Mouse (Mus musculus): ENCODE measurements around the gene Emp3.
A peak's percentile ranks its signal among the peaks of the same experiment; 100 is the strongest.
"Not testable (repeated sequence)": the region's sequence is repeated elsewhere in the genome, so short reads cannot be mapped to it uniquely, and the experiment has no call there.

The Emp3 gene

DNA sequence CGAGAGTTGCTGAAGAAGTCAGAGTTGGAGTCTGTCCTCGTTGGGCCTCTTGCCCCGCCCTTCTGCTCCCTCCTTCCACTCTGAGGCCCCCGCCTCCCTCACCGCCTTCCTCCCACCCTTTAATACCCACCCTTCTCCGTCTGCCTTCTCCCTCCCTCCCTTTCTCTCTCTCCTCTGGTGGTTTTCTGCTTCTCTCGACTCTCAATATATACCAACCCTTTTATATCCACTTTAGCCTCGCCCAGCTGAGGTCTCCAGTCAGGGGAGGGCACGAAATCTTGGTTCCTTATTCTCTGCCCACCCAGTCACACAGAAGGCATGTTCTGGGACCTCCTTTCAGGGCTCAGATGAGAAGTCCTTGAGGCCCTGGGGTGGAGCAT, at the start of gene Emp3:
Gene Emp3, minus strand, starts transcription at position 163 of the 380 bp plus-strand sequence.
- no peak for DNase-seq (ENCODE audit: low spot score)

DNA sequence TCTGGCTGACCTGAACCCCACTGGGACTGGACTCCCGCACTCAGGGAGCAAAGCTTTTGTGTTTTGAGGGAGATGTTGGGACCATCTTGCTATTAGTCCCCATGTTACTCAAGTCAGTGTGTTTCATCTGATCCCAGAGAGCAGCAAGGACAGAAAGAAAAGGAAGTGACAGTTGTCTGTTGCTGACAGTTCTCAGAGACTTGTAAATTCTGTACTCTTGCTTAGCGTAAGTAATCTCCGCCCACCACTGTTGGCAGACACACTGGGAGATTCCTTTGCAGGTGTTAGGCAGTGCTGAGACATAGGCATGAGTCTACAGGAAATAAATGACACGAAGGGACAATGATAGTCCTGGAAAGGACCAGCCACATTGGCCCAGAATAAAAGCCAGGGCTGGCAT, 35.4 kb upstream of the Emp3 start:
- DNase-seq (ENCODE audit: low spot score): no peak

DNA sequence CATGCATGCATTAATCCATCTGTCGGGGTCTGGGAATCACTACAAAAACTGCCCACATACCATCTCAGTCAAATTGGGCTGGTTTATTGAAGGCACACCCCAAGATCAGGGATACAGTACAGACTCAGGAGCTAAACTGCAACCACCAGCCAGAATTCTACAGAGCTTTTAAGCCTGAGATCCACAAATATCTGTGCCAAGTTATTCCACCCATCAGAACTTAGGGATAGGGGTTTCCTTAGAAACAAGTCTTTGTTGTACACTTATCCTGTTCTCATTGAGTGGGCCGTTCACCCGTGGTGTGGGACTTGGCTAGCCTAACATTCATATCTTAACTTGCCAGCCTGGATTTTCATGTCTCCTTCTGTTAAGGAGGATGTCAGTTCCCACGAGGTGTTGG, 27.9 kb upstream of the Emp3 start:
- no peak for DNase-seq (ENCODE audit: low spot score)

DNA sequence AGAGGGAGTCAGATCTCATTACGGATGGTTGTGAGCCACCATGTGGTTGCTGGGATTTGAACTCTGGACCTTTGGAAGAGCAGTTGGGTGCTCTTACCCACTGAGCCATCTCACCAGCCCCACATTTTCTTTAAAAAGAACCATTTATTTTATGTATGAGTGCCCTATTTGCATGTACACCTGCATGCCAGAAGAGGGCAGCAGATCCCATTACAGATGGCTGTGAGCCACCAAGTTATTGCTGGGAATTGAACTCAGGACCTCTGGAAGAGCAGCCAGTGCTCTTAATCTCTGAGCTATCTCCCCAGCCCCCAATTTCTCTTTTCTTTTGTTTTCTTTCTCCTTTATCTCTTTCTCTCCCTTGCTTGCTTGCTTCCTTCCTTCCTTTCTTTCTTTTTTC, 22.1 kb upstream of the Emp3 start:
- DNase-seq (ENCODE audit: low spot score): not testable (repeated sequence)

DNA sequence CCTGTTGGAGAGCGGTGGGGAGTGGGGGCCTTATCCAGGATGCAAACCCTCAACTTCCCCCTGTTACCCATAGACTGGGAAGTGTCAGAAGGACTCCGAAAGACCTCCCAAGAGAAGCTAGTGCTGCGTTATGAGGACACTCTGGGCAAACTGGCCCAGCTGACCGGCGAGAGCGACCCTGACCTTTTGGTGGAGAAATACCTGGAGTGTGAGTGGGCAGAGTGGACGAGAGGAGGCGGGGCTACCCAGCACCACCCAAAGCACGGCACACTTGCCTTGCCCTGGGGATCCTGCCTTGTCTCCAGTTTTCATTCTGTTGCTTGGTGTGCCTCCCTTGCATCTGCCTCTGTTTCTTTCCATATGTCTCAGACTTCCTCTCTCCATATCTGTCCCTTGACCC, 20.8 kb upstream of the Emp3 start:
- DNase-seq (ENCODE audit: low spot score): no peak

DNA sequence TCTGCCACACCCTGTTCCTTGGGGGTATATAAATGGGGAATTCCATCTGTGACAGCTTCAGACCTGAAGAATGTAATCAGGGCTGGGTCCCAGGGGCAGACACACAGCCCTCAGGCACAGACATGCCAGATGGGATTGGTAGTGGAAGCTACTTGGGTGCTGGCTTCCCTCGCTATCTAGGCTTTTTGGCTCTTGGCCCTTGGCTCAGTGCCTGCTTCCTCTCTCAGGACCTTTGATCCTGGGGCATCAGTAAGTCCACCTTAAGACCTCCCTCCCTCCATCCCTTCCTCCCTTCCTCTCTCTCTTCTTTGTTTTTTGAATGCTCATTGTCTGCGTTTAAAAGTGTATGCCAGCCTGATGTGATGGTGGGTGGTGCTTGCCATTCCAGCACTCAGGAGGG, 18.6 kb upstream of the Emp3 start:
- DNase-seq (ENCODE audit: low spot score): no peak

DNA sequence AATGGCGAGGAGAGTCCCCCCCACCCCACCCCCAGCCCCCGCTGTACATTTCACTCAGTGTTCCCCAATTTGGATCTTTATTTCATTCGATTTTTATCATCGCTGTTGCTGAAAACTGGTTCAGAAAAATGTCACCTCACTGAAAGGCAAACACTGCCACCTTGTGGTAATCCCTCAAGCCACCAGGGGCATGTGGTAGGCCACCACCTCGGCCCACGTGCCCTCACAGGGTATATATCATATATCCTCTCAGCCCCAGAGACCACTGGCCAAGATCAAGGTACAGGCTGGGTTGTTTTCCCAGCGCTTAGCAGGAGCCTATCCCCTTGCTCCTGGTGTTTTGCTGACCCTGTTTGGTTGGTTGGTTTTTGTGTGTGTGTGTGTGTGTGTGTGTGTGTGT, 13.9 kb upstream of the Emp3 start:
- DNase-seq (ENCODE audit: low spot score): no peak

DNA sequence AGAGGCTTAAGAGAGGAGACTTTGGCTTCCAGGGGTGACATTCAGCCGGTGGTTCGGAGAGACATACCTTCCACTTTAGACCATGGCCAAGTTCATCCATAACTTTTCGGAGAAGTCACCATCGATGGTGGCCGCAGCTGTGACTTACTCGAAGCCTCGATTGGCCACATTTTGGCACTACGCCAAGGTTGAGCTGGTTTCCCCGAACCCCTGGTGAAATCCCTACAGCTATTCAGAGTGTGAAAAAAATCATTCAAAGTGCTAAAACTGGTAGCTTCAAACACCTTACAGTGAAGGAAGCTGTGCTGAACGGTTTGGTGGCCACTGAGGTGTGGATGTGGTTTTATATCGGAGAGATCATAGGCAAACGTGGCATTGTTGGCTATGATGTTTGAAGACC, 12.6 kb upstream of the Emp3 start:
- not testable (repeated sequence) for DNase-seq (ENCODE audit: low spot score)

DNA sequence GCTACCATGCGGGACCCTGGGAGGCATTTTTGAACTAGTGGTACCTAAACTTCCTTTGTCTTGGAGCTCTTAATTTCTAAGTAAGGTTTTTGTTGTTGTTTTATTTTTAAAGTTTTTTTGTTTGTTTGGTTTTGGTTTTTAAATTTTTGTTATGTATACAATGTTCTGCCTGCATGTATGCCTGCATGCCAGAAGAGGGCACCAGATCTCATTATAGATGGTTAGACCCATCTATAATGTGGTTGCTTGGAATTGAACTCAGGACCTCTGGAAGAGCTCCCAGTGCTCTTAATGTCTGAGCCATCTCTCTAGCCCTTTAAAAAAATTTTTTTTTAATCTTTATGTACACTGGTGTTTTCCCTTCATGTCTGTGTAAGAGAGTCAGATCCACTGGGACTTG, 8.5 kb upstream of the Emp3 start:
- DNase-seq (ENCODE audit: low spot score): no peak

DNA sequence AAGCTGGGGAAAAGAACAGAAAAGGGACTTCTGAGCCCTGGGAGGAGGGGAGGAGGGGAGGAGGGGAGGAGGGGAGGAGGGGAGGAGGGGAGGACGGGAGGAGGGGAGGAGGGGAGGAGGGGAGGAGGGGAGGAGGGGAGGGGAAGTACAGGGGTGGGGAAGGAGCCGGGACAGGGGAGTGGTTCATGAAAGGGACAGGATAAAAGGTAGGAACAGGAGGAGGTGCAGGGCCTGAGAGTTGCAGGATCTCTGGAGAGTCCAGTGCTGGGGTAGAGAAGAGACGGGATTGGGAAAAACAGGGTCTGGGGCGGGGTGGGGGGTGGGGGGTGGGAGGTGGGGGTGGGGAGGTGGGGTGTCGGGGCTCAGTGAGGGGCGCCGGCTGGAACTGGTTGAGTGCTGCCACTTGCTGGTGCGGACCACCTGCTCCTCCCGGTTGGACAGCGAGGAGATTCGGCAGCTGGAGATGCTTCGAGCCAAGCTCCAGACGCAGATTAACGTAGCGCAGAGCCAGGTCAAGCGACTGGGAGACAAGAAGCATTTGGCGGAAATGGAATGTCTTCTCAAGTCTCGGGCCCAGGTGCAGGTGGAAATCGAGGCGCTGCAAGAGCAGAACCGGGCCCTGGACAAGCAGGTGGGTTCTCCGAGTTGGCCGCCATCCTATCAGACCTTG, 7.6 kb upstream of the Emp3 start:
- no peak for DNase-seq (ENCODE audit: low spot score)

DNA sequence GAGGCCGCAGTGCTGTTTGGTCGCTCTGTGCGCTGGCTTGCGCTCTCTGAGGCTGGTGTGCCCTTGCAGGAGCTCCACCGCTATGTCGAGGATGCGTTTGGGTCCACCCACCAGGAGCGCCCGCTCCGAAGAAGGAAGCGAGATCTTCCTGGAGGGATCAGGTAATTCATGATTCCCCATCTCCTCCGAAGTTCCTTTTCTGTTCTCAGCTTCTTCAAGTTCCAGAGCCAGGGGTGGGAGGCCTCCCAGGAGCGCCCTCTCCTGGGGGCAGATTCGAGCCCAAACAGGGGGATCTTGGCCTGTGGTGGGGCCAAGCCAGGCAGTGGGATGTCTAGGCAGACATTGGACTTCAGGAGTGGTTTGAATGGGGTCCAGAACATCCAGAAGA, 3.2 kb upstream of the Emp3 start:
- no peak for DNase-seq (ENCODE audit: low spot score)

DNA sequence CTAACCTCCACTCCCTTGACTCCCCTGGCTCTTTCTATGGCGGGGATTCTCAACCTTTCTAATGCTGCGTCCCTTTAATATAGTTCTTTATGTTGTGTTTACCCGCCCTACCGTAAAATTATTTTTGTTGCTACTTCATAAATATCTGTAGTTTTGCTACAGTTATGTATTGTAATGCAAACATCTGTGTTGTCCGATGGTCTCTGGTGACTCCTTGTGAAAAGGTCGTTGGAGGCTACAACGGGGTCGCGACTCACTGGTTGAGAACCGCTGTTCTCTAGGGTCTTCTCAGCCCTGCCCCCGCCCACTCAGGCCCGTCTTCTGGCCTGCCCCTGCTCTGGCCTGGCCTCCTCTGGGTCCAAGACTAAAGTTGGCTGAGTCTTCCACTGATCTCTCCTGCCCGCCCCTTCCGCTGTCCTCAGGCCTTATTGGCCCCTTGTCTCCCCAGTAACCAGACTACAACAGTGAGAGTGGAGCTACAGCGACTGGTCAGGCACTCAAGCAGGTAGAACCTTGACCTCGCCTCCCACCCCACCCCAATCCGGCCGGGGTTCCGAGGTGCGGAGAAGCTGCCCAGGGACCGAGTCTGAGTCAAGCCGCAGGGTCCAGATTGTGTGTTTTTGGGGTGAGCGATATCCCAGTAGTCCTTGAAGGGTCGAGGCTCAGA, 2.7 kb upstream of the Emp3 start, which contains the start of gene Ccdc114:
Gene Ccdc114, plus strand, starts transcription at position 311 of the 667 bp plus-strand sequence.
- DNase-seq (ENCODE audit: low spot score): no peak

DNA sequence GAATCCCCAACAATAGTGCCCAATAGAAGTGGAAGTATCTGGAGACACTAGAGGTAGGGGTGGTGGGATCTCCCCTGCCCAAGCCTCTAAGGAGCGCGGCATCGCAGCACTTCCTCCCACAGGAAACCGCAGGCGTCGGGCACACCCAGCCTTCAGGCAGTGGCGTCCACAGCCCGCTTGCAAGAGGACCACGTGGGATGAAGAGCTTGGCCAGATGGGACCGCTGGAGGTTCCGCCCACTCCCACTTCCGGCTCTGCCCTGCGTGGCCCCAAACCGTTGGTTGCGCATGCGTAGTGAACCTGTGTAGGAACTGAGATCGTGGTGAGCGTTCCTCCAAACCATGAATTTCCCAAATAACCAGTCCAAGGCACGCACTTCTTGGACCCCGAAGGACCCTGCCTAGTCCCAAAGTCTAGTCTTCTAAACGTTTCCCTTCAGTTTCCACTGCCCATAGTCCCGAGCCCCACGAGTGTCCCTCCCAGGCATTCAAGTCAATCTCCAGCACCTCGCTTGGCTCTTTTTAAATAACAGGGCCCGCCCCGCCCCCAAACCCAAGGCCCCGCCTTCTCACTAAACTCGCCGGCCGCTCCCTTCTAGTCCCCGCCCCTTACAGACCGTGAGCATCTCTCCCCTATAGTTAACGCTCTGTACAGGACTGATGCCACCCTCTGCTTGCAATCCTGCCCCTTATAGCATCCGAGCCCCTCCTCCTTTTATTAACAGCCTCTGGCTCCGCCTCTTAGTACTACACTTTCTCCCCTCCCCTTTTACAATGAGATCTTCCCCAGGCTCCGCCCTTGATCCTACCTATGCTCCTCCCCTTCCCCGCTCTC, 1.9 kb upstream of the Emp3 start:
- peak; percentile 83 for DNase-seq (ENCODE audit: low spot score)

DNA sequence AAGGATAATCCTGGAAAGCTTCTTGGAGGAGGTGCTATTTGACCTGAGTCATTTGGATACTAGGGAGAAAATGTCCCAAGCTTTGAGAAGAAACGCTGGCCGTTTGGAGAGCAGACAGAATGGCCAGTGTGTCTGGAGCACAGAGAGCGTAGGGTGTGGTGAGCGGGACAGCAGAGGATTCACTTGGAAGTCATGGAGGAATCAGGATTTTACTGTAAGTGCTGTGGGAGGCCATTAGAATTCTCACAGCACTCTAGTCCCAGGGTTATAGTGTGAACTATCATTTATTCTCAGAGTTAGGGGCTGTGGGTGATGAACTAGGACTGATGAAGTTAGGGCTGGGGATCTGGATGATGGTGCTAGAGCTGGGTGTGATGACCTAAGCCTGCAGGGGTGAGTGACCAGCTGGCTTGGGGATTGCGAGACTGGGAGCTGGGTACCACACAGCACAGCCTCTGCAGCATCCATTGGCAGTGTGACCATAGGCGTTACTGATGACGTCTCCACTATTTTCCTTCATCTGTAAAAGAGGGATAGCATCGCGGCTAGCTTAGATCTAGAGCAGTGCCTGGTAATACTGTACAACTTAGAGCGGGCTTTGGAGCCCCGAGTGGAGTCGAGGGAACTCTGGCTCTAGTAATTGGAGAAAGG, 871 bp upstream of the Emp3 start:
- no peak for DNase-seq (ENCODE audit: low spot score)

DNA sequence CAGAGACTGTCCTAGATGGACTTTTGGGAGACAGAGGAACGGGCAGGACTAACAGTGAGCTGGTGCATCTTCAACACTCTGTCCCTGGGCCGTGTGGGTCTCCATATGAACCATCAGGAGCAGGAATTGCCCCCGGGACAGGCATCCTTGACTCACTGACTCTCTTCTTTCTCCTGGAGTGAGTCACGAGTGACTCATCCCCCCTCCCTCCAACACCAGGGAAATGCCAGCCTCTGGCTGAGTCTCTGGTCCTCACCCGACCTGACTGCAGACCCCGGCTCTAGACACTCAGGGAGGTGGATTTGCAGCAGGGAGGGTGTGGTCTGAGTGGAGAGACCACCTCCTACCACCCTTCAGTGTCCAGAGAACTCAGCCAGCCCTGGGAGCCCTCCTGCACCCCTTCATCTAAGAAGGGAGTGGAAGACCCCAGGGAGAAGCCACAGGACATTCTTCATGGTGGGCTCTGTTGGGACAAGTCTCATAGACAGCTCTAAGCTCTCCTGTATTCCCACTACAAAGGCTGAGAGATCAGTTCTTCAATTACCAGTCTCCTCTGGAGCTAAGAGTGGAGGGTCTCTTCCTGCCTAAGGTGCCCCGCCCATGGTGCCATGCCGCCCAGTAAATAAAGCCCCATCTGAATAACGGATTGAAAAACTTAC, 492 bp downstream of the Emp3 start:
- no peak for DNase-seq (ENCODE audit: low spot score)

DNA sequence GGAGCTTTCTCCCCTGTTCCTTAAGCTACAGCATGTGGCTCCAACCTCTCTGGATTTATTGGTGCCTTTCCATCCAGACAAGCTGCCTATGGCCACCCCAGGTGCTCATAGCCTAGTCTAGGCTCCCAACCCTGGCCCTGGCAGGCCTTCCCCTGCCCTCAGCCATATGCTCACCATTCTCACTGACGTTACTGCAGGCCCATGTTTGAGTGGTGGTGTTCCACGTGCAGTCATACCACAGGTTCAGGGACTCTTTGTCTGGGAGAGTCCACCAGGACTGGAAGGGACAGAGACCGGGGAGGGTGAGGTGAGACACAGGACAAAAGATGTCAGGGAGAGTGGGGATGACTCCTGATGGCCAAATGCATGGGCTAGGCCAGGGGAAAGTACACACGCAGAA, 1.4 kb downstream of the Emp3 start:
- no peak for DNase-seq (ENCODE audit: low spot score)

DNA sequence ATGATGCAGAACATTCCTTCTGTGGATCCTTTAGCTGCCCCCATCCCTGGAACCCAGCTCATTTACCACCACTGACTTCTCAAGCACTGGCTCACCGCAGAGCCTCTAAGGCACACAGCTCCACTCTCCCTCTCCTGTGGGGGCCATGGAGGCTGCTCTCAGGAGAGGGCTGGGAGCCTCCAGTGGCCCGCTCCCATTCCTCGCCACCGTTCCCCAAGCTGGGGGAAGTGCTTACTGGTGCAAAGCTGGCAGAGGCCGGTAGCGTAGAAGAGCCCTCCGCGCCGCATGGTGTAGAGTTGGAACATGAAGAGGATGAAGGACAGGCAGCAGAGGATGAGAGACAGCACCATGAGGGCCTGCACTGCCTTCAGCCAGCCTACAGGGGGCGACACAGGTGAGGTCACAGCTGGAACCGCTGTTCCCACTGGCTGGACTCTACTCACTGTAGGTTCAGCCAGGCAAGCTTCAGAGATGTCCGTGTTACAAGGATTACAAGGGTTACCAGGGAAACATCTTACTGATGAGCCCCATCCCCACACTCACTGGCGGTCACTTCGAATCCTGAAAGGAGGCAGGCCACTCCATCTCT, 2.0 kb downstream of the Emp3 start:
- no peak for DNase-seq (ENCODE audit: low spot score)

DNA sequence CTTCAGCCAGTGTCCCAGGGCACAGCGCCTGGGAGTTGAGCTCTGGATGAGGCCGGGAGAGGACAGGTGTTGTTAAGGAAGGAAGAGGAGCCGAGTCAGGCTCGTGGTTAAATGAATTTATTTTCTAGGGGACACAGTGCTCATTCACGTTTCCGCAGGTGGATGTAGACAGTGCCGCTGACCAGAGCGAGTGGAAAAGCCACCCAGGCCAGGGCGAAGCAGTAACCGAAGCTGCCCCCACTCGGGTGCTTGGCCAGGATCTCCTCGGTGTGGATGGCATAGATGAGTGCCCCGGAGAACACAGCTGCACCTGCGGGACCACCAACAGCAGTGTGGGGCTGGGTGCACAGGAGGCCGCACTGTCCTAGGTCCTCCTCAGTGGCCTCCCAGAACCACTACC, 3.3 kb downstream of the Emp3 start:
- no peak for DNase-seq (ENCODE audit: low spot score)

DNA sequence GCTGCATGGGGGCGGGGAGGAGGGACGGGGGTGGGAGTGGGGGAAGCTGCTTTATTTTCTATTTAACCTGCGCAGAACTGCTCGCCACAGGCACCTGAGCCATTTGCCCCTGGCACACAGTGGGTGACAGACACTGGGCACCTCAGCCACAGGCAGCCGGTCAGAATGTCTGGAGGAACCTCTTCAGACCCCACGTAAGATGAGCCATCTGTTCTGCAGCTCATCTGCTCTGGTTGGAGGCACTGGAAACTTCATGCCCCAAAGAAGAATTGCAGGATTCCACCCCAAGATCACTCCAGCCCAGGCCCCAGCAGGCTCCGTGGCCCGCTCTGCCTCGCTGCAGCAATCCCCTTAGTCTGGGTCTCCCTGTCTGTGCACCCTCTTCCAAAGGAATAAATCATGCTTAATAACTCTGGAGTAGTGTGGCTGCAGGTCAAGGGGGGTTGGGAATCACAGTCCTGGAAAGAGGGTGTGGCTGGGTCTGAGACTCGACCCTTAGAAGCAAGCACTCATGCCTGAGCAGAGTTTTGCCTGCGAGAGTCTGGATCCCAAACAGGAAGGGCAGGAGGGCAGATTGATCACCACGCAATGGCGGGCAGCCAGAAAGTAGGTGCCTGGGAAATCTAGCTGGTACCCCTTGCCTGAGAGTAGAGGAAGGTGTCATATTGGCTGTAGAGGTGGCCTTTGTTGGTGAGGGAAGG, 4.0 kb downstream of the Emp3 start:
- no peak for DNase-seq (ENCODE audit: low spot score)

DNA sequence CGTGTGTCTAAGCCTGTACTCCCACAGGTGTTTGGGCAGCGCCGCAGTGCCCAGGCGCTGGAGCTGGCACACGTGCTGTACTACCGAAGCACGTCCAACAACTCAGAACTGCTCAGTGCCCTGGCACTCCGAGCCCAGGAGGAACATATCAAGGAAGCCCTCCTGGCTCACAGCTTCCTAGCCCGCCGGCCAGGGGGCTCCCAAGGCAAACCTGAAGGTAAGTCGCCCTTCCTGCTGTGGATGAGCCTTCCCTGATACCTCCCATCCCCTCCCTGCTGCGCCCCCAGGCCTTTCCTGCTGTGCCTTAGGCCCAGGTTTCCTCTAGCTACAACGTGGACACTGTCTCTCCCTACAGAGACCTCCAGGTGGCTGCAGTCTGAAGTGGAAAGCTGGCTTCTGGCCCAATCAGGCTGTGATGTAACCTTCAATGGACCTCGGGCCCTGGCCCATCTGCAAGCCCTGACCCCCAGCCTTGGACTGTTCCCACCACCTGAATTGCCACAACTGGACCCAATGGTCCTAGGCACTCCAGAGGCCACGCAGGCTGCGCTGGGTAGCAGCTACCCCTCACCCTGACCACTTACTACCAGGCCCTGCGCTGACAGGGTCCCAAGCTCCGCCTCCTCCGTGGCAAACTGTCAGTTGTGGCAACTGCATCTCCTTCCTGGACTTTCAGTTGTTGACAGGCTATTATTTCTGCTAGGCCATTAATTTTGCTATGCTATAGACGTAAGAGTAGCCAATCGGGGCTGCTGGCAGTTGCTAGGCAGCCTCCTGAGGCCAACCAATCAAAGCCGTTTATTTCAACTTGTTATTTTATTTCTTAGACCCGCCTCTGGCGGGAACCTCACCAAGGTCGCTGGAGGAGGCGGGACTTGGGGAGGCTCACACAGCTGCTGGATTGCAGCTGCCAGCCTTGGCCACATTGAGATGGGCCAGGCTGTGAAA, 4.9 kb downstream of the Emp3 start:
- DNase-seq (ENCODE audit: low spot score): no peak
